Mouse (Mus musculus): ENCODE results near the gene Srgap1.

DNA sequence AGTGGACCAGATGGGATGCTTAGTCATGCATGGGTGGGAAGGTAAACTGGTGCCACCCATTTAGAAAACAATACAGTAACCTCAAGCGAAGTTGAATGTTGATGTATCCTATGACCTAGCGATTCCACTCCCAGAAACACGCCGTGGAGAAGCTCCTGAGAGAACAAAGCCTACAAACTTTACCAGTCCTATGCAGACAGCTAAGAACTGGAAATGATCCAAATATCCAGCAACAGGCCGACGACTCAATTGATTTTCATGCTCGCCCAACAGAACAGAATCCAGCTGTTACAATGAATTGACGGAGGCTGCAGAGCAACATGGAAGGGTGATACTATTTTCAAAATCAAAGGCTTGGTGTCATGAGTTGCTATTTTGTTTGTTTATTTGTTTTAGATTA is 54.5 kb downstream of the Srgap1 start:
- TF ChIP-seq CTCF (IDR thresholded peaks at IDR 0.05; ENCODE audit: borderline replicate concordance, extremely low read depth, insufficient read depth, insufficient read length): no peak
- TF ChIP-seq POLR2A (IDR thresholded peaks at IDR 0.05; ENCODE audit: borderline replicate concordance, extremely low read depth, insufficient read depth, insufficient read length, poor library complexity, severe bottlenecking): no peak

Measured in brain, embryonic 14.5 days (tissue).